26 mouse cellular contexts compared by ENCODE assay signal in genomic region chr11:85122073-85122472, GRCm38 (mm10). TPM values are rescaled to one million over a fixed set of nuclear protein-coding genes. Genes with fewer than 3 reads are reported as not detected.
"Had no signal": no experiment of that assay in that cellular context is flagged by ENCODE, and none has a peak within 500 bp of the region (broad histone marks: within the 10 kb centered on the region; RNA-seq: fewer than 3 reads in every experiment).

No protein-coding gene starts in this region.

- DNase-seq: lung, adult 2 months; lung, postnatal 14 days; lung, postnatal 36 days; midbrain, embryonic 14.5 days; retina, postnatal 1 day; right cerebral cortex, adult 18-20 months; right cerebral cortex, postnatal 25 days; right cerebral cortex, postnatal 4 days; spleen, adult 18-20 months; thymus, adult 18-20 months; thymus, postnatal 14 days; thymus, postnatal 36 days had no signal

- H3K4me1 ChIP-seq: lung, embryonic 15.5 days; midbrain, embryonic 12.5 days; neural tube, embryonic 13.5 days; neural tube, embryonic 15.5 days had no signal

- H3K27me3 ChIP-seq: lung, embryonic 15.5 days; megakaryocyte, embryonic 14.5 days; midbrain, embryonic 12.5 days; neural tube, embryonic 13.5 days; neural tube, embryonic 15.5 days had no signal

- H3K9ac ChIP-seq: lung, embryonic 15.5 days; midbrain, embryonic 12.5 days; neural tube, embryonic 13.5 days; neural tube, embryonic 15.5 days had no signal

- H3K4me3 ChIP-seq: lung, embryonic 15.5 days; megakaryocyte, embryonic 14.5 days; midbrain, embryonic 12.5 days; myocyte; neural tube, embryonic 13.5 days; neural tube, embryonic 15.5 days had no signal

- H3K36me3 ChIP-seq: lung, embryonic 15.5 days; midbrain, embryonic 12.5 days; neural tube, embryonic 13.5 days; neural tube, embryonic 15.5 days had no signal

- H3K27ac ChIP-seq: lung, embryonic 15.5 days; macrophage; midbrain, embryonic 12.5 days; neural tube, embryonic 13.5 days; neural tube, embryonic 15.5 days had no signal

- H3K4me2 ChIP-seq: lung, embryonic 15.5 days; midbrain, embryonic 12.5 days; neural tube, embryonic 13.5 days; neural tube, embryonic 15.5 days had no signal

- H3K9me3 ChIP-seq: lung, embryonic 15.5 days; megakaryocyte, embryonic 14.5 days; midbrain, embryonic 12.5 days; neural tube, embryonic 13.5 days; neural tube, embryonic 15.5 days had no signal

- ATAC-seq: lung, postnatal 0 days; midbrain, embryonic 16.5 days had no signal

RNA-seq across cellular contexts. Expression of gene 1700125H20Rik, which starts 48.1 kb away (rescaled TPM):
- polyA plus RNA-seq: liver, adult 2 months; lung, adult 2 months; macrophage; myocyte; small intestine, adult 2 months; stomach, embryonic 14.5 days; stomach, embryonic 16.5 days; urinary bladder, adult 2 months had no signal
